Mouse (Mus musculus) mature B cell (primary cell): ENCODE results near the gene Spdl1.

Experiments
- in situ Hi-C: fragments of 300-500 bp; cut with MboI; formaldehyde crosslinking; loops from 2 replicates; pipeline ENCODE4 v1.14.3; 2019

Gene Spdl1

GRCm38 (mm10) chr11:34762125-34762524 is 71.3 kb downstream of the Spdl1 start:
- in situ Hi-C loops, result no loop called here

GRCm38 (mm10) chr11:34759582-34759981 is 73.9 kb downstream of the Spdl1 start:
- in situ Hi-C loops, result no loop called here
